In the genomic region with DNA sequence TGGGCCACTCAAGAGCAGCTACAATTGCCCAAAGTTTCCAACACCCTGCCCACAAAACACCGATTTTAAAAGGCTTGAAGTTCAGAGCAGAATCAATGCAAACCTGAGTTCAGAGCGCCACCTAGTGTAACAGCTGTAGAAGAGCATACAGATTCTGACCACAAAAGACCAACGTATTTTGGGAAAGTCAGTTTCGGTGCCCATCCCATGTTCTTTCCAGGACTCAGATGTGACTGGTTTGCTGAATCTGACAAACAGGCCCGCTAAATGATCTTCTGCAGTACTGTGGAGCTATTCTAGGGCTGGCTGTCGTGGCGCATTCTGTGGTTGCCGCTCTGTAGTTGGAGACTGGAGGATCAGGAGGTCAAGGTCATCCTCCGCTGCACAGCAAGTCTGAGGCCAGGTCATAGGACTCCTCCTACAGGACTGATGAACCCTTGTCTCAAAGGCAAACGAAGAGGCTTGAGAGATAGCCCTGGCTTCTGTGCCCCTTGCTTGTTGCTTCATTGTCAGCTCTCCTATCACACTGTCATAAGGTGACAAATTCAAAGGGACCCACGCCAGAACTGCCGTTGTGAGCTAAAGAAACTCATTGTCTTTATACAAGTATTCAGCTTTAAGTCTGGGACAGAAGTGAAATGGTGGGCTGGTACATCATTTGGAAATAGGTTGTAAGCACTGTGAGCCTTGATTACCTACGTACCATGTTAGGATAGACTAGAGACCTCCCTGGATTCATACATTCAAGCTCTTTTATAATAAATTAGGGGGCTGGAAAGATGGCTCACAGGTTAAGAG, we compare ENCODE assay signal across 8 mouse cellular contexts. TPM values are rescaled to one million over a fixed set of nuclear protein-coding genes. Genes with fewer than 3 reads are reported as not detected.
DNase-seq lines count a peak whose midpoint lies in the region; ATAC-seq and TF ChIP-seq lines count a peak whose summit lies in the region.

No protein-coding gene starts in this region.

- H3K4me2 ChIP-seq in embryonic facial prominence, embryonic 15.5 days (replicated peaks), result peak overlapping the region; percentile 38
- 0 out of 2 replicates have a peak overlapping the region, but pooled peaks have one; percentile 20 for H3K4me2 ChIP-seq in limb, embryonic 11.5 days (ENCODE audit: low read depth, severe bottlenecking)
- H3K4me2 ChIP-seq in midbrain, embryonic 12.5 days (replicated peaks), result peak overlapping the region; percentile 39
- H3K4me2 ChIP-seq in stomach, embryonic 15.5 days, result peak overlapping the region; percentile 48

- DNase-seq in gastrocnemius, adult 2 months, result peak; percentile 70
- no peak for DNase-seq in gastrocnemius, postnatal 25 days
- DNase-seq in adipocyte (ENCODE audit: low spot score), result peak; percentile 71
- DNase-seq in limb, embryonic 11.5 days (ENCODE audit: low spot score), result peak; percentile 78

- H3K4me1 ChIP-seq in embryonic facial prominence, embryonic 15.5 days, result peaks cover 30% of the 10 kb centered on the region
- H3K4me1 ChIP-seq in limb, embryonic 11.5 days (ENCODE audit: control insufficient read depth, insufficient read depth, low read length), result peaks cover 20% of the 10 kb centered on the region
- H3K4me1 ChIP-seq in midbrain, embryonic 12.5 days, result peaks cover 22% of the 10 kb centered on the region
- H3K4me1 ChIP-seq in stomach, embryonic 15.5 days, result peaks cover 23% of the 10 kb centered on the region

- H3K4me3 ChIP-seq in gastrocnemius, adult 2 months, result peak overlapping the region; percentile 56
- 0 out of 2 replicates have a peak overlapping the region, but pooled peaks have one; percentile 6 for H3K4me3 ChIP-seq in embryonic facial prominence, embryonic 15.5 days (replicated peaks)
- no peak overlapping the region for H3K4me3 ChIP-seq in limb, embryonic 11.5 days (ENCODE audit: low read depth, low read length)
- no peak overlapping the region for H3K4me3 ChIP-seq in midbrain, embryonic 12.5 days
- H3K4me3 ChIP-seq in stomach, embryonic 15.5 days (replicated peaks), result no peak overlapping the region

- intact Hi-C loops in gastrocnemius, adult 2 months (cut with DNase I), result loop anchor here (1.0 to 10.0 kb wide), 3 partner anchors 25 to 207 kb away; partner anchors contain the start of genes Cdc42bpg and Snx15

- no peaks in the 10 kb centered on the region for H3K27me3 ChIP-seq in embryonic facial prominence, embryonic 15.5 days
- no peaks in the 10 kb centered on the region for H3K27me3 ChIP-seq in limb, embryonic 11.5 days (ENCODE audit: control insufficient read depth, insufficient read depth, low read length)
- peaks cover 3% of the 10 kb centered on the region for H3K27me3 ChIP-seq in midbrain, embryonic 12.5 days
- no peaks in the 10 kb centered on the region for H3K27me3 ChIP-seq in stomach, embryonic 15.5 days (replicated peaks)

- ATAC-seq in embryonic facial prominence, embryonic 15.5 days (ENCODE audit: insufficient number of reproducible peaks, low FRiP score, low TSS enrichment, low read depth), result no peak
- peak; percentile 31 to 47; a peak in 3 of 4 replicates for ATAC-seq in hematopoietic stem cell, adult 5-6 weeks (replicated peaks in 1 of 2; ENCODE audit: insufficient read depth in 1 of 2, low FRiP score in 2 of 2, low TSS enrichment in 1 of 2, low read depth in 1 of 2, poor library complexity in 2 of 2, severe bottlenecking in 2 of 2)
- no peak for ATAC-seq in limb, embryonic 11.5 days (ENCODE audit: insufficient number of reproducible peaks, low FRiP score, low TSS enrichment, low read depth)
- ATAC-seq in midbrain, embryonic 12.5 days (ENCODE audit: low FRiP score, low read depth), result no peak
- no peak for ATAC-seq in stomach, embryonic 15.5 days (ENCODE audit: insufficient read depth, low FRiP score, low read depth)

- peaks cover 4% of the 10 kb centered on the region; the same call in 1 of the 2 replicates for H3K36me3 ChIP-seq in embryonic facial prominence, embryonic 15.5 days
- no peaks in the 10 kb centered on the region for H3K36me3 ChIP-seq in limb, embryonic 11.5 days (ENCODE audit: control insufficient read depth, insufficient read depth, low read length)
- peaks cover 2% of the 10 kb centered on the region for H3K36me3 ChIP-seq in midbrain, embryonic 12.5 days
- H3K36me3 ChIP-seq in stomach, embryonic 15.5 days, result no peaks in the 10 kb centered on the region; the same call in 1 of the 2 replicates

- 22% methylated on average over 13 of the region's 13 CpGs for WGBS in embryonic facial prominence, embryonic 15.5 days
- WGBS in limb, embryonic 11.5 days, result 28% methylated on average over 13 of the region's 13 CpGs
- WGBS in midbrain, embryonic 12.5 days, result 18% methylated on average over 13 of the region's 13 CpGs
- 19% methylated on average over 13 of the region's 13 CpGs for WGBS in stomach, embryonic 15.5 days

- no peak overlapping the region for H3K9ac ChIP-seq in embryonic facial prominence, embryonic 15.5 days
- H3K9ac ChIP-seq in limb, embryonic 11.5 days (ENCODE audit: low read length), result peak overlapping the region; percentile 34
- H3K9ac ChIP-seq in midbrain, embryonic 12.5 days (replicated peaks), result no peak overlapping the region; the same call in 1 of the 2 replicates
- H3K9ac ChIP-seq in stomach, embryonic 15.5 days, result no peak overlapping the region

- H3K27ac ChIP-seq in gastrocnemius, adult 2 months, result peak overlapping the region; percentile 78
- H3K27ac ChIP-seq in embryonic facial prominence, embryonic 15.5 days (replicated peaks), result no peak overlapping the region; the same call in 1 of the 2 replicates
- H3K27ac ChIP-seq in limb, embryonic 11.5 days (replicated peaks; ENCODE audit: low read depth, low read length), result no peak overlapping the region
- no peak overlapping the region for H3K27ac ChIP-seq in midbrain, embryonic 12.5 days (replicated peaks)
- H3K27ac ChIP-seq in stomach, embryonic 15.5 days, result no peak overlapping the region

- TF ChIP-seq CTCF in gastrocnemius, adult 2 months (IDR thresholded peaks at IDR 0.05), result peak; percentile 90

- no peaks in the 10 kb centered on the region for H3K9me3 ChIP-seq in embryonic facial prominence, embryonic 15.5 days (replicated peaks)
- no peaks in the 10 kb centered on the region for H3K9me3 ChIP-seq in limb, embryonic 11.5 days (ENCODE audit: control insufficient read depth, low read length)
- H3K9me3 ChIP-seq in midbrain, embryonic 12.5 days, result no peaks in the 10 kb centered on the region
- no peaks in the 10 kb centered on the region for H3K9me3 ChIP-seq in stomach, embryonic 15.5 days

RNA-seq across cellular contexts. Expression of gene Men1, which starts 2.9 kb away (rescaled TPM):
- 1 to 10 TPM; 7.0 to 7.8 TPM for total RNA-seq in gastrocnemius, adult 2 months (2021)
- 1 to 10 TPM; 5.0 to 7.0 TPM for total RNA-seq in gastrocnemius, postnatal 25 days (2021)
- 82.1 and 91.7 TPM in 2 replicates for polyA plus RNA-seq in embryonic facial prominence, embryonic 15.5 days (2015; fragmentation: Nextera tagmentation; extraction: Ambion mirVana)
- 26.4 and 31.8 TPM in 2 replicates for total RNA-seq in hematopoietic stem cell, adult 5-6 weeks (2017)
- polyA plus RNA-seq in limb, embryonic 11.5 days (2014; fragmentation: Nextera tagmentation; extraction: Ambion mirVana), result 65.3 and 66.7 TPM in 2 replicates
- 99.0 and 103 TPM in 2 replicates for polyA plus RNA-seq in midbrain, embryonic 12.5 days (2016; fragmentation: Nextera tagmentation; extraction: Ambion mirVana)
- 70.2 and 74.3 TPM in 2 replicates for polyA plus RNA-seq in stomach, embryonic 15.5 days (2015; fragmentation: Nextera tagmentation; extraction: Ambion mirVana)

RNA-seq across cellular contexts. Expression of gene Map4k2, which starts 9.0 kb away (rescaled TPM):
- 10 to 100 TPM; 13.1 to 14.2 TPM for total RNA-seq in gastrocnemius, adult 2 months (2021)
- 10 to 100 TPM in 1 of 2 experiments, 1 to 10 TPM in 1; 9.2 to 14.6 TPM for total RNA-seq in gastrocnemius, postnatal 25 days (2021)
- 15.6 and 16.7 TPM in 2 replicates for polyA plus RNA-seq in embryonic facial prominence, embryonic 15.5 days (2015; fragmentation: Nextera tagmentation; extraction: Ambion mirVana)
- 71.5 and 88.1 TPM in 2 replicates for total RNA-seq in hematopoietic stem cell, adult 5-6 weeks (2017)
- 6.8 and 7.3 TPM in 2 replicates for polyA plus RNA-seq in limb, embryonic 11.5 days (2014; fragmentation: Nextera tagmentation; extraction: Ambion mirVana)
- 14.6 and 14.7 TPM in 2 replicates for polyA plus RNA-seq in midbrain, embryonic 12.5 days (2016; fragmentation: Nextera tagmentation; extraction: Ambion mirVana)
- polyA plus RNA-seq in stomach, embryonic 15.5 days (2015; fragmentation: Nextera tagmentation; extraction: Ambion mirVana), result 11.4 and 13.8 TPM in 2 replicates

RNA-seq across cellular contexts. Expression of gene Cdc42bpg, which starts 25.7 kb away (rescaled TPM):
- total RNA-seq in gastrocnemius, adult 2 months (2021), result 1 to 10 TPM; 6.0 to 6.4 TPM
- total RNA-seq in gastrocnemius, postnatal 25 days (2021), result 1 to 10 TPM; 4.0 to 5.1 TPM
- polyA plus RNA-seq in embryonic facial prominence, embryonic 15.5 days (2015; fragmentation: Nextera tagmentation; extraction: Ambion mirVana), result 1.5 and 2.5 TPM in 2 replicates
- total RNA-seq in hematopoietic stem cell, adult 5-6 weeks (2017), result 2.9 and 4.3 TPM in 2 replicates
- polyA plus RNA-seq in limb, embryonic 11.5 days (2014; fragmentation: Nextera tagmentation; extraction: Ambion mirVana), result 0.54 and 0.69 TPM in 2 replicates
- polyA plus RNA-seq in midbrain, embryonic 12.5 days (2016; fragmentation: Nextera tagmentation; extraction: Ambion mirVana), result 0.29 and 0.37 TPM in 2 replicates
- polyA plus RNA-seq in stomach, embryonic 15.5 days (2015; fragmentation: Nextera tagmentation; extraction: Ambion mirVana), result 1.3 and 1.5 TPM in 2 replicates

RNA-seq across cellular contexts. Expression of gene Sf1, which starts 31.6 kb away (rescaled TPM):
- 10 to 100 TPM; 95.2 to 98.6 TPM for total RNA-seq in gastrocnemius, adult 2 months (2021)
- total RNA-seq in gastrocnemius, postnatal 25 days (2021), result 10 to 100 TPM; 65.5 to 75.2 TPM
- 132 and 145 TPM in 2 replicates for polyA plus RNA-seq in embryonic facial prominence, embryonic 15.5 days (2015; fragmentation: Nextera tagmentation; extraction: Ambion mirVana)
- total RNA-seq in hematopoietic stem cell, adult 5-6 weeks (2017), result 298 and 325 TPM in 2 replicates
- polyA plus RNA-seq in limb, embryonic 11.5 days (2014; fragmentation: Nextera tagmentation; extraction: Ambion mirVana), result 209 and 228 TPM in 2 replicates
- polyA plus RNA-seq in midbrain, embryonic 12.5 days (2016; fragmentation: Nextera tagmentation; extraction: Ambion mirVana), result 193 and 205 TPM in 2 replicates
- polyA plus RNA-seq in stomach, embryonic 15.5 days (2015; fragmentation: Nextera tagmentation; extraction: Ambion mirVana), result 104 and 127 TPM in 2 replicates

RNA-seq across cellular contexts. Expression of gene Pygm, which starts 52.3 kb away (rescaled TPM):
- total RNA-seq in gastrocnemius, adult 2 months (2021), result over 10,000 TPM in 1 of 2 experiments, 1,000 to 10,000 TPM in 1; 6,181 to 10,031 TPM
- 1,000 to 10,000 TPM; 5,552 to 6,904 TPM for total RNA-seq in gastrocnemius, postnatal 25 days (2021)
- 35.6 and 38.9 TPM in 2 replicates for polyA plus RNA-seq in embryonic facial prominence, embryonic 15.5 days (2015; fragmentation: Nextera tagmentation; extraction: Ambion mirVana)
- 6.7 and 9.9 TPM in 2 replicates for total RNA-seq in hematopoietic stem cell, adult 5-6 weeks (2017)
- polyA plus RNA-seq in limb, embryonic 11.5 days (2014; fragmentation: Nextera tagmentation; extraction: Ambion mirVana), result 1.8 and 2.0 TPM in 2 replicates
- polyA plus RNA-seq in midbrain, embryonic 12.5 days (2016; fragmentation: Nextera tagmentation; extraction: Ambion mirVana), result 2.3 and 2.7 TPM in 2 replicates
- polyA plus RNA-seq in stomach, embryonic 15.5 days (2015; fragmentation: Nextera tagmentation; extraction: Ambion mirVana), result 10.3 and 12.8 TPM in 2 replicates

Comparison
In these comparisons a context has a peak if more than half of its experiments do, and no peak if none do; other contexts are left out.
1. H3K4me3 ChIP-seq: peak in gastrocnemius, adult 2 months (single experiment) and embryonic facial prominence, embryonic 15.5 days (single experiment); none in limb, embryonic 11.5 days (single experiment), midbrain, embryonic 12.5 days (single experiment) and stomach, embryonic 15.5 days (single experiment).
2. ATAC-seq: peak in hematopoietic stem cell, adult 5-6 weeks (2 of 2); none in embryonic facial prominence, embryonic 15.5 days (single experiment), limb, embryonic 11.5 days (single experiment), midbrain, embryonic 12.5 days (single experiment) and stomach, embryonic 15.5 days (single experiment).
3. Peak in every context shown above with its lines, with median percentiles within 50 percentile points of each other: H3K4me2 ChIP-seq.